Mouse (Mus musculus): ENCODE measurements around the gene Mapk1ip1. TPM values are rescaled to one million over a fixed set of nuclear protein-coding genes. Genes with fewer than 3 reads are reported as not detected.
A peak's percentile ranks its signal among the peaks of the same experiment; 100 is the strongest.

The Mapk1ip1 gene
- polyA plus RNA-seq, 1 experiment from 2014 or later, result 16.7 TPM

DNA sequence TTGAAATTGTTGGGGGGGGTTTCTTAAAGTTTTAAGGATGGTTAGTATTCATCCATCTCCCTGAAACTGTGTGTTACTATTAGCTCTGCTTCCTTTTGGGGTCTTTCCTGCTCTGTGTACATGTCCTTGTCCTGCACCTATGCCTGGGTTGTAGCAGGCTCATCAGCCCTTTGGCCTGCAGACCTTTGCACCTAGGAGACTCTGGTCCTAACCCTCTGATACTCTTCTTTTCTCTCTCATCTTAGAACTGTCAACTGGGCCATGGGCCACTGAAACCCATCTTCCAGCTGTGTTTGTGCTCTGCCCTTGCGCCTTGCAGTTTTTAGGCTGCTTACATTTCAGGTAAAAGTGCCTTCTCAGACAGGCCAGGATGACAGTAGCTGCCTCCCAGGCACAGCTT, 18.7 kb upstream of the Mapk1ip1 start:
- H3K9ac ChIP-seq (ENCODE audit: low read length), result no peak overlapping the region
- H3K4me1 ChIP-seq (ENCODE audit: control insufficient read depth in 2 of 2, insufficient read depth in 2 of 2, low read length in 2 of 2), result peaks cover 0 to 5% of the 10 kb centered on the region in 2 experiments; a peak in 1 of 4 replicates
- no peaks in the 10 kb centered on the region for H3K9me3 ChIP-seq (ENCODE audit: control insufficient read depth, low read length)
- no peak overlapping the region for H3K27ac ChIP-seq (replicated peaks in 1 of 2; ENCODE audit: control insufficient read depth in 1 of 2, insufficient read depth in 1 of 2, low read depth in 2 of 2, low read length in 2 of 2)
- H3K4me2 ChIP-seq (ENCODE audit: low read length), result no peak overlapping the region
- 94% methylated on average over 1 of the region's 1 CpGs for WGBS
- H3K27me3 ChIP-seq (ENCODE audit: control insufficient read depth, insufficient read depth, low read length), result no peaks in the 10 kb centered on the region
- H3K36me3 ChIP-seq (ENCODE audit: control insufficient read depth, insufficient read depth, low read length), result peaks cover 48% of the 10 kb centered on the region
- no peak for ATAC-seq (ENCODE audit: insufficient number of reproducible peaks, insufficient read depth, low FRiP score, low read depth)
- H3K4me3 ChIP-seq (ENCODE audit: control insufficient read depth in 1 of 2, insufficient read depth in 1 of 2, low read depth in 1 of 2, low read length in 2 of 2), result no peak overlapping the region

DNA sequence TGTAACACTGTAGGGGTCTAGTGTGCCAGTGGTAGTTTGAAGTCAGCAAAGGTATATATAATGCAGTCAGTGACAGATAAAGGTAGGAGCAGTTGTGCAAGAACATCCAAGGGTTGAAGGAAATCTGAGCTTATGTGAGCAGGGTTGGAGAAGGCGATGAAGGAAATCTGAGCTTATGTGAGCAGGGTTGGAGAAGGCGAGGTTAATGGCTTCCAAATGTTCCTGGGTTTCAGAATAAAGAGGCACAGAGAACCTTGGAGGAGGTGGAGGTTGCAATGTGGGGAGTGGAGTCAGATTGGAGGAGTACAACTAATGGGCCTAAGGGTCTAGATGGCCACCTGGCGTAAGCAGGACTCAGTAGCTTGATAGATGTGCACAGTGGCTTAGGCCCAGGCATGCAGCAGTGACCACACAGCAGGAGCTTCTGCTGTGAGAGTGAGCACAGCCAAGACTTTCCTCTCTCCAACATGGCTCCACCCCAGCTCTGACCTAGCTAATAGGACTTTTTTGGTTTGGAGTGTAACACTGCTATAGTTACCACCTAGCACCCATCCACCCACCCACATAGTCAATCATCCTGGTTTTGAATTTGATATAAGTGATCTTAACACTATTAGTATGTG, 18.0 kb upstream of the Mapk1ip1 start:
- H3K27me3 ChIP-seq (ENCODE audit: control insufficient read depth, insufficient read depth, low read length), result no peaks in the 10 kb centered on the region
- H3K36me3 ChIP-seq (ENCODE audit: control insufficient read depth, insufficient read depth, low read length), result peaks cover 41% of the 10 kb centered on the region
- no peak overlapping the region for H3K9ac ChIP-seq (ENCODE audit: low read length)
- H3K27ac ChIP-seq (replicated peaks in 1 of 2; ENCODE audit: control insufficient read depth in 1 of 2, insufficient read depth in 1 of 2, low read depth in 2 of 2, low read length in 2 of 2), result no peak overlapping the region
- H3K9me3 ChIP-seq (ENCODE audit: control insufficient read depth, low read length), result no peaks in the 10 kb centered on the region
- peaks cover 0 to 5% of the 10 kb centered on the region in 2 experiments; a peak in 1 of 4 replicates for H3K4me1 ChIP-seq (ENCODE audit: control insufficient read depth in 2 of 2, insufficient read depth in 2 of 2, low read length in 2 of 2)
- no peak for ATAC-seq (ENCODE audit: insufficient number of reproducible peaks, insufficient read depth, low FRiP score, low read depth)
- H3K4me3 ChIP-seq (ENCODE audit: control insufficient read depth in 1 of 2, insufficient read depth in 1 of 2, low read depth in 1 of 2, low read length in 2 of 2), result no peak overlapping the region
- 92% methylated on average over 3 of the region's 3 CpGs for WGBS
- H3K4me2 ChIP-seq (ENCODE audit: low read length), result no peak overlapping the region

- no peak for ATAC-seq (ENCODE audit: insufficient number of reproducible peaks, insufficient read depth, low FRiP score, low read depth)
- Histone ChIP-seq H3K4me3 (ENCODE audit: control insufficient read depth in 1 of 2, insufficient read depth in 1 of 2, low read depth in 1 of 2, low read length in 2 of 2) (no peak overlapping the region), H3K9me3 (ENCODE audit: control insufficient read depth, low read length) (no peaks in the 10 kb centered on the region), H3K27me3 (ENCODE audit: control insufficient read depth, insufficient read depth, low read length) (no peaks in the 10 kb centered on the region), H3K4me1 (ENCODE audit: control insufficient read depth in 2 of 2, insufficient read depth in 2 of 2, low read length in 2 of 2) (peaks cover 0 to 4% of the 10 kb centered on the region in 2 experiments; a peak in 2 of 4 replicates), H3K27ac (replicated peaks in 1 of 2; ENCODE audit: control insufficient read depth in 1 of 2, insufficient read depth in 1 of 2, low read depth in 2 of 2, low read length in 2 of 2) (no peak overlapping the region), H3K4me2 (ENCODE audit: low read length) (no peak overlapping the region), H3K9ac (ENCODE audit: low read length) (no peak overlapping the region), H3K36me3 (ENCODE audit: control insufficient read depth, insufficient read depth, low read length) (peaks cover 61% of the 10 kb centered on the region)
- WGBS, result 62% methylated on average over 2 of the region's 2 CpGs
Measured at GRCm38 (mm10) chr7:138856670-138857069, 10.6 kb upstream of the Mapk1ip1 start.

- no peaks in the 10 kb centered on the region for H3K9me3 ChIP-seq (ENCODE audit: control insufficient read depth, low read length)
- H3K27me3 ChIP-seq (ENCODE audit: control insufficient read depth, insufficient read depth, low read length), result no peaks in the 10 kb centered on the region
- no peak overlapping the region for H3K27ac ChIP-seq (replicated peaks in 1 of 2; ENCODE audit: control insufficient read depth in 1 of 2, insufficient read depth in 1 of 2, low read depth in 2 of 2, low read length in 2 of 2)
- ATAC-seq (ENCODE audit: insufficient number of reproducible peaks, insufficient read depth, low FRiP score, low read depth), result no peak
- no peak overlapping the region for H3K9ac ChIP-seq (ENCODE audit: low read length)
- WGBS, result 90% methylated on average over 2 of the region's 2 CpGs
- H3K4me2 ChIP-seq (ENCODE audit: low read length), result no peak overlapping the region
- peaks cover 0 to 4% of the 10 kb centered on the region in 2 experiments; a peak in 2 of 4 replicates for H3K4me1 ChIP-seq (ENCODE audit: control insufficient read depth in 2 of 2, insufficient read depth in 2 of 2, low read length in 2 of 2)
- H3K36me3 ChIP-seq (ENCODE audit: control insufficient read depth, insufficient read depth, low read length), result peaks cover 73% of the 10 kb centered on the region
- H3K4me3 ChIP-seq (ENCODE audit: control insufficient read depth in 1 of 2, insufficient read depth in 1 of 2, low read depth in 1 of 2, low read length in 2 of 2), result no peak overlapping the region
Measured at GRCm38 (mm10) chr7:138854201-138854600, 8.1 kb upstream of the Mapk1ip1 start.

DNA sequence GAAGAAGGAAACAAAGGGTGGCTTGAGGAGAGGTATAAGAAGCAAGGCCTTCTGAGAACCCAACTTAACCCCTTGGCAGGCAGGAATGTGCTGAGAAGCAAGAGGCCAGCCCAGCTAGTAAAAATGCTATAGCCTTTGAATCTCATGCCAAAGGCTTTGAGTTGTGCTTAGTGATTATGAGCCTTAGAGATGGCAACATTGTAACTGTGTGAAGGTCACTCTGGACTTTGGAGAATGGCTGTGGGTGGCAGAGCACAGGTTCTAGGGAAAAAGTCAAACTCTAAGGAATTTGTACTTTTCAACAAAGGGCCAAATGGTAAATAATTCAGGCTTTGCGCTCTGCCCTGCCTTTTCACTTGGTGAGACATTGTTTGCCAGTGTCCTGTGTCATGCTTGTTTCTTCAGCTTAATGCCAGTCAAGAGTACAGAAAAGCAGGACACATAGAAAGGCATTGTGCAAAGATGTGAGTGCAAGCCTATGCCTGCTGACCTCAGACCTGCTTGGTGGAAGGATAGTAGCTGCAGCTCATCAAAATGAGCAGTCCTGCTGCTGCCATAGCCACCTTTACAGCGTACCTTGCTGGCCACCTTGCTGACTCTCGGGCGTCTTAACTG, 7.5 kb upstream of the Mapk1ip1 start:
- Histone ChIP-seq H3K9ac (ENCODE audit: low read length) (no peak overlapping the region), H3K27ac (replicated peaks in 1 of 2; ENCODE audit: control insufficient read depth in 1 of 2, insufficient read depth in 1 of 2, low read depth in 2 of 2, low read length in 2 of 2) (no peak overlapping the region), H3K4me3 (ENCODE audit: control insufficient read depth in 1 of 2, insufficient read depth in 1 of 2, low read depth in 1 of 2, low read length in 2 of 2) (no peak overlapping the region), H3K9me3 (ENCODE audit: control insufficient read depth, low read length) (no peaks in the 10 kb centered on the region), H3K4me2 (ENCODE audit: low read length) (no peak overlapping the region), H3K36me3 (ENCODE audit: control insufficient read depth, insufficient read depth, low read length) (peaks cover 73% of the 10 kb centered on the region), H3K27me3 (ENCODE audit: control insufficient read depth, insufficient read depth, low read length) (no peaks in the 10 kb centered on the region), H3K4me1 (ENCODE audit: control insufficient read depth in 2 of 2, insufficient read depth in 2 of 2, low read length in 2 of 2) (peaks cover 0 to 6% of the 10 kb centered on the region in 2 experiments; a peak in 2 of 4 replicates)
- 93% methylated on average over 4 of the region's 4 CpGs for WGBS
- ATAC-seq (ENCODE audit: insufficient number of reproducible peaks, insufficient read depth, low FRiP score, low read depth), result no peak

DNA sequence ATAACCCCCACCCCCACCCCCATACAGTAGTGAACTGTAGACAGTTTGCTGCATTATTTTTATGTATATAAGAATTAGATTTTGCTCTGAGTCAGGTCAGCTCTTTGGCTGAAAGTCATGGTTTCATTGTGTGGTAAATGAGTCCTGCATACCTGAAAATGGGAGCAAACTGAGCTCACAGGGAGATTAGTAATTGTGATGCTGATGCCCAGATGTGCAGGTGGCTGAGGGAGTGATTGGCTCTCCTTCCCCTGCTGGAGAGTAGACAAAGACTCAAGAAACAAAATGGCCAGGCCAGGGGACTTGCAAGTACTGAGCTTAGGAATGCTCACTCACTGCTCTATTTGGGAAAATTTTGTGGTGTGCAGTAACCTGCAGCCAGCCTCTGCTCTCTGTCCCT, 4.0 kb upstream of the Mapk1ip1 start:
- Histone ChIP-seq H3K4me3 (ENCODE audit: control insufficient read depth in 1 of 2, insufficient read depth in 1 of 2, low read depth in 1 of 2, low read length in 2 of 2) (no peak overlapping the region), H3K9ac (ENCODE audit: low read length) (no peak overlapping the region), H3K36me3 (ENCODE audit: control insufficient read depth, insufficient read depth, low read length) (peaks cover 55% of the 10 kb centered on the region), H3K9me3 (ENCODE audit: control insufficient read depth, low read length) (no peaks in the 10 kb centered on the region), H3K27ac (replicated peaks in 1 of 2; ENCODE audit: control insufficient read depth in 1 of 2, insufficient read depth in 1 of 2, low read depth in 2 of 2, low read length in 2 of 2) (no peak overlapping the region), H3K27me3 (ENCODE audit: control insufficient read depth, insufficient read depth, low read length) (no peaks in the 10 kb centered on the region), H3K4me1 (ENCODE audit: control insufficient read depth in 2 of 2, insufficient read depth in 2 of 2, low read length in 2 of 2) (peaks cover 6 to 19% of the 10 kb centered on the region in 2 experiments), H3K4me2 (ENCODE audit: low read length) (no peak overlapping the region)
- ATAC-seq (ENCODE audit: insufficient number of reproducible peaks, insufficient read depth, low FRiP score, low read depth), result no peak

GRCm38 (mm10) chr7:138848028-138848920, 2.2 kb upstream of the Mapk1ip1 start:
- Histone ChIP-seq H3K4me2 (ENCODE audit: low read length) (peak overlapping the region; percentile 82), H3K27me3 (ENCODE audit: control insufficient read depth, insufficient read depth, low read length) (no peaks in the 10 kb centered on the region), H3K4me3 (ENCODE audit: control insufficient read depth in 1 of 2, insufficient read depth in 1 of 2, low read depth in 1 of 2, low read length in 2 of 2) (peak overlapping the region in 1 of 2 experiments; percentile 94; a peak in 1 of 4 replicates), H3K36me3 (ENCODE audit: control insufficient read depth, insufficient read depth, low read length) (peaks cover 43% of the 10 kb centered on the region), H3K27ac (replicated peaks in 1 of 2; ENCODE audit: control insufficient read depth in 1 of 2, insufficient read depth in 1 of 2, low read depth in 2 of 2, low read length in 2 of 2) (no peak overlapping the region), H3K9ac (ENCODE audit: low read length) (peak overlapping the region; percentile 94), H3K4me1 (ENCODE audit: control insufficient read depth in 2 of 2, insufficient read depth in 2 of 2, low read length in 2 of 2) (peaks cover 9 to 31% of the 10 kb centered on the region in 2 experiments), H3K9me3 (ENCODE audit: control insufficient read depth, low read length) (no peaks in the 10 kb centered on the region)
- 77% methylated on average over 7 of the region's 7 CpGs for WGBS
- ATAC-seq (ENCODE audit: insufficient number of reproducible peaks, insufficient read depth, low FRiP score, low read depth), result no peak

Measured in heart, embryonic 14.5 days (tissue).